Mouse (Mus musculus): ENCODE results near the gene Srcap.

Srcap gene

GRCm38 (mm10) chr7:127585031-127585430, 73.2 kb downstream of the Srcap start:
- DNase-seq: no peak

DNA sequence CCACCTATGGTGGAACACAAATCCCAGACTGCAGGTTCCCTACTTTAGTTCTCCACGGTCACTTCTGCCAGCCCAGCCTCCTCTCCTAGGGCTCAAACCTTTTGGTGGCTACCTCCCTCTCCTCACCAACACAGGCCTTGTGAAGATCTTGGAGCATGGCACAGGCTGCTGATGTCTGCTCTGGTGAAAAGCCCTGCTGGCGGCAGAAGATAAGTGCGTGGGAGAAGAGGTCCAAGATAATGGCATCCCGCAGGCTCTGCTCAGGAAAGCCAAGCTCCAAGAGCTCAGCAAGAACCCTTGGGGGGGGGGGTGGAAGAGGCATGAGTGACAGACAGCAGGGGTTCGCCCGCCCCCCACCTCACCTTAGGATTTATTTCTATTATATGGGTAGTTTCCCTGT, 74.4 kb downstream of the Srcap start:
- DNase-seq: no peak

- DNase-seq: no peak
These were observed 75.4 kb downstream of the Srcap start for GRCm38 (mm10) chr7:127587196-127587595.

DNA sequence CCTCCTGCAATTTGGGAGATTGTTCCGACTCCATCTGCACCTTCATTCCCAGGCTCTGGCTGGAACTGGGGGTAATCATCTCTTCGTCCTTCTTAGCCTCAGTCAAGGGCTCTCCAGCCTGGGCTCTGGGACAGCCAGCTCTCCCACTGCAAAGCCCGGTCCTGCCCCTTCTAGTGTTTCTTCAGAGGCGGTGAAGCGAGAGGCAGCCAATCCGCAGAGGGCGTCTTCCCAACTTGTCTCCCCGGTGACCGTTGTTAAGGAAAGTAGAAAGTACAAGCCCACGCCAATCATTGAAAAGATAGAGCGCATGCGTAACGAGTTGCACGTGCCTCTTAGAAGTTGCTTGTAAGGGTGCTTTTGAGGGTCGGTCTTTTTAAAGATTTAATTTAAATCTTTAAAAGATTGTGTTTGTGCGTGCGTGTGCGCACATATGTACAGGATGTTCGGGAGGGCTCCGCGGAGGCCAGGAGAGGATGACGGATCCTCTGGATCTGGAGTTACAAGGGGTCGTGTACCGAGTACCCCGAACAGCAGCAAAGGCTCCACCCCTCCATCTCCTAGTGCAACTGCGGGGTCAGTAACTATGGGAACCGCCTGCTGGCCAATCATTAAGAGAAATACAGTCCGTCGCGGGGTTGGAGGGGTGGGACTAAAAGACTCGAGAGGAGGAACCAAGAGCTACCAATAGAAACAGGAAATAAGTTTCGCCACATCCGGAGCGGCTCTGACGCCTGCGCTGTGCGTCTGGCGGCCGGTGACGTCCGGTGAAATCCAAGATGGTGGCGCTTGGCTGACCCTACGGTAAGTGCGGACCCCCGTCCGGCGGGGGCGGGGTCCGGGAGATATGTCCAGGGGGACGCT, 76.5 kb downstream of the Srcap start, which contains the start of the genes Ccdc189 and Rnf40:
Ccdc189 (minus strand) TSS at position 585 of the 861 bp plus-strand sequence.
Rnf40 (plus strand) TSS at position 757 of the 861 bp plus-strand sequence.
- DNase-seq: peak; percentile 84

- DNase-seq: no peak
These were observed 77.1 kb downstream of the Srcap start for GRCm38 (mm10) chr7:127588901-127589300.

GRCm38 (mm10) chr7:127589637-127590036, 77.9 kb downstream of the Srcap start:
- no peak for DNase-seq

- DNase-seq: no peak
These were observed 79.3 kb downstream of the Srcap start for GRCm38 (mm10) chr7:127591108-127591507.

- no peak for DNase-seq
These were observed 80.8 kb downstream of the Srcap start for GRCm38 (mm10) chr7:127592575-127592974.

GRCm38 (mm10) chr7:127596747-127597146, 85.0 kb downstream of the Srcap start:
- DNase-seq: no peak

DNA sequence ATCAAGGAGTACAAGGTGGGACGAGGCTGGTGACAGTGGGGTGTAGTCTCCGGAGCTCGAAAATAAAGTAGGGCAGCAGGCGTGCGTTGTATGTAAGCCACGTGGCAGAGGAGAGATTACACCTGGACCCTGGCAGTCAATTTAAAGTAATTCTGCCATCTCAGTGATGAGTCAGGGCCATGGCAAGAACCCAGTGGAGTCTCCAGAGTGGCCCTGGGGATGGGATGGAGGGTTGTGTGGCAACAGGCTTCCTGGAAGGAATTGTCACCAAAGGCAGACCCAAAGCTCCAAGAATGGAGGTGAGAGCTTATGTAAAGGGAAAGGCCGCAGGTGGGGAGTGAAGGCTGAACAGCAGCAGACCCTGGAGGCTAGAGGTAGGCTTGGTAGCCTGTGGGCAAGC, 88.8 kb downstream of the Srcap start:
- no peak for DNase-seq

DNA sequence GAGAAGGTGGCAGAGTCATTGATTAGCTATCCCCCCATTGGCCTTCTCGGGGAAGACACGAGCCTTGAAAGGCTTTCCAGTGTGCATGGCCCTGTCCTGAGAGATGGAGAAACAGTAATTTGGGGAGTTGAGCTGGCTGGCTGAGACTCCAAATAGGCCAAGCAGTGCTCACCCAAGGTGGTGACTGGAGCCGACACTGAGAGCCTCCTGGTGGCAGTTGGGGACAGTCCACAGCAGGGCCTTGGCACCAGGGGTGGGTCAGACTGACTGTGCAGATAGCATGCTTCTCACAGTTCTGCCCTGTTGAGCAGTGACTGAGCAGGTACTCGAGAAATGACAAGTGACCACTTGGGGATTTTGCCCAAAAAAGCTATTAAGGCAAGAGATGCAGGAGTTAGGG, 90.0 kb downstream of the Srcap start:
- DNase-seq: no peak

DNA sequence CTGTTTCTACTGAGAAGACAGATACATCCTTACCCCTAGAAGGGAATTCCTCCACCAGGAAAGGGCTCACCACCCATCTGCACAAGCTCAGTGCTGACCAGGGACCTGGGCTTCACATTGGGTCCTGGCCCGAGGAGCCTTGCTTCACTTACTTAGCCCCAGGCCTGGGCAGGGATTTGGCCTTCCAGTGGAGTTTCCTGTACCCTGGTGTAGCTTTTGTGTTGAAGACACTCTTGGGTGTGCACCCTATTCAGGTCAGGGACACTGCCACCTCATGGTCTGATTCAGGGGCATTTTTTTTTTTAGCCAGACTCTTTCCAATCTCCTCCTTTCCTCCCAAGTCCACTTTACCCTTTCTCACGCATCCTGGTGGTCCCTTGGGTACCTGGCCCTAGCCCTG, 91.1 kb downstream of the Srcap start:
- no peak for DNase-seq

GRCm38 (mm10) chr7:127604256-127604655, 92.5 kb downstream of the Srcap start:
- no peak for DNase-seq

- DNase-seq: no peak
These were observed 95.4 kb downstream of the Srcap start for GRCm38 (mm10) chr7:127607150-127607549.

Measured in cerebellum, adult 11 months (tissue).